Mouse (Mus musculus): ENCODE data around the gene Cd177. TPM values are rescaled to one million over a fixed set of nuclear protein-coding genes. Genes with fewer than 3 reads are reported as not detected.
"Not testable (repeated sequence)": the region's sequence is repeated elsewhere in the genome, so short reads cannot be mapped to it uniquely, and the experiment has no call there.

The Cd177 gene
- polyA plus RNA-seq, 1 experiment, result 3.3 TPM

GRCm38 (mm10) chr7:24750695-24751094 lies 9.4 kb downstream of the Cd177 start:
- H3K36me3 ChIP-seq (ENCODE audit: control insufficient read depth, insufficient read depth, low read length), result no peaks in the 10 kb centered on the region
- no peaks in the 10 kb centered on the region for H3K27me3 ChIP-seq (ENCODE audit: control insufficient read depth, insufficient read depth, low read length)
- no peak for TF ChIP-seq CTCF (IDR thresholded peaks at IDR 0.05; ENCODE audit: extremely low read depth, insufficient read length, insufficient replicate concordance, low read depth, low read length)
- TF ChIP-seq POLR2A (IDR thresholded peaks at IDR 0.05; ENCODE audit: low read depth, low read length), result no peak
- no peak overlapping the region for H3K27ac ChIP-seq (ENCODE audit: insufficient read depth, low read depth, low read length)
- WGBS, result 19% methylated on average over 4 of the region's 4 CpGs
- H3K4me1 ChIP-seq (ENCODE audit: control insufficient read depth, insufficient read depth, insufficient read length, low read length), result peaks cover 13% of the 10 kb centered on the region
- H3K4me3 ChIP-seq (ENCODE audit: low read depth, low read length), result no peak overlapping the region

GRCm38 (mm10) chr7:24735970-24736670 lies 24.0 kb downstream of the Cd177 start:
- TF ChIP-seq CTCF (IDR thresholded peaks at IDR 0.05; ENCODE audit: extremely low read depth, insufficient read length, insufficient replicate concordance, low read depth, low read length), result no peak
- no peak for TF ChIP-seq POLR2A (IDR thresholded peaks at IDR 0.05; ENCODE audit: low read depth, low read length)
- Histone ChIP-seq H3K27ac (ENCODE audit: insufficient read depth, low read depth, low read length) (no peak overlapping the region), H3K36me3 (ENCODE audit: control insufficient read depth, insufficient read depth, low read length) (no peaks in the 10 kb centered on the region), H3K4me3 (ENCODE audit: low read depth, low read length) (no peak overlapping the region), H3K27me3 (ENCODE audit: control insufficient read depth, insufficient read depth, low read length) (no peaks in the 10 kb centered on the region), H3K4me1 (ENCODE audit: control insufficient read depth, insufficient read depth, insufficient read length, low read length) (peaks cover 3% of the 10 kb centered on the region)
- WGBS, result 18% methylated on average over 16 of the region's 17 CpGs

- H3K36me3 ChIP-seq (ENCODE audit: control insufficient read depth, insufficient read depth, low read length); H3K4me1 ChIP-seq (ENCODE audit: control insufficient read depth, insufficient read depth, insufficient read length, low read length); H3K27me3 ChIP-seq (ENCODE audit: control insufficient read depth, insufficient read depth, low read length); H3K4me3 ChIP-seq (ENCODE audit: low read depth, low read length); H3K27ac ChIP-seq (ENCODE audit: insufficient read depth, low read depth, low read length): not testable (repeated sequence)
- WGBS, result 87% methylated on average over 11 of the region's 11 CpGs
Observed at GRCm38 (mm10) chr7:24726808-24727207, 33.3 kb downstream of the Cd177 start, which contains the start of gene Gm4763. Gene Gm4763 (minus strand): TSS chr7:24726908.

GRCm38 (mm10) chr7:24715039-24715438 lies 45.1 kb downstream of the Cd177 start:
- Histone ChIP-seq H3K4me3 (ENCODE audit: low read depth, low read length) (no peak overlapping the region), H3K27ac (ENCODE audit: insufficient read depth, low read depth, low read length) (no peak overlapping the region), H3K4me1 (ENCODE audit: control insufficient read depth, insufficient read depth, insufficient read length, low read length) (no peaks in the 10 kb centered on the region), H3K36me3 (ENCODE audit: control insufficient read depth, insufficient read depth, low read length) (no peaks in the 10 kb centered on the region), H3K27me3 (ENCODE audit: control insufficient read depth, insufficient read depth, low read length) (no peaks in the 10 kb centered on the region)
- no peak for TF ChIP-seq CTCF (IDR thresholded peaks at IDR 0.05; ENCODE audit: extremely low read depth, insufficient read length, insufficient replicate concordance, low read depth, low read length)
- no peak for TF ChIP-seq POLR2A (IDR thresholded peaks at IDR 0.05; ENCODE audit: low read depth, low read length)
- WGBS, result 58% methylated on average over 6 of the region's 6 CpGs

GRCm38 (mm10) chr7:24708832-24709292 lies 51.2 kb downstream of the Cd177 start, which contains the start of gene BC049730:
Gene BC049730 (plus strand): TSS chr7:24709242.
- Histone ChIP-seq H3K4me1 (ENCODE audit: control insufficient read depth, insufficient read depth, insufficient read length, low read length) (no peaks in the 10 kb centered on the region), H3K27me3 (ENCODE audit: control insufficient read depth, insufficient read depth, low read length) (no peaks in the 10 kb centered on the region), H3K27ac (ENCODE audit: insufficient read depth, low read depth, low read length) (no peak within 1 kb of the TSS), H3K4me3 (ENCODE audit: low read depth, low read length) (no peak within 1 kb of the TSS), H3K36me3 (ENCODE audit: control insufficient read depth, insufficient read depth, low read length) (no peaks in the 10 kb centered on the region)
- WGBS, result 87% methylated on average over 14 of the region's 14 CpGs
- TF ChIP-seq CTCF (IDR thresholded peaks at IDR 0.05; ENCODE audit: extremely low read depth, insufficient read length, insufficient replicate concordance, low read depth, low read length) (no peak), POLR2A (IDR thresholded peaks at IDR 0.05; ENCODE audit: low read depth, low read length) (no peak)

- not testable (repeated sequence) for H3K36me3 ChIP-seq (ENCODE audit: control insufficient read depth, insufficient read depth, low read length); H3K27ac ChIP-seq (ENCODE audit: insufficient read depth, low read depth, low read length); H3K27me3 ChIP-seq (ENCODE audit: control insufficient read depth, insufficient read depth, low read length); H3K4me3 ChIP-seq (ENCODE audit: low read depth, low read length); H3K4me1 ChIP-seq (ENCODE audit: control insufficient read depth, insufficient read depth, insufficient read length, low read length)
- 70% methylated on average over 9 of the region's 9 CpGs for WGBS
Observed at GRCm38 (mm10) chr7:24702841-24703240, 57.3 kb downstream of the Cd177 start.

GRCm38 (mm10) chr7:24697891-24698290 lies 62.2 kb downstream of the Cd177 start:
- 91% methylated on average over 4 of the region's 4 CpGs for WGBS
- not testable (repeated sequence) for H3K4me1 ChIP-seq (ENCODE audit: control insufficient read depth, insufficient read depth, insufficient read length, low read length); H3K4me3 ChIP-seq (ENCODE audit: low read depth, low read length); H3K36me3 ChIP-seq (ENCODE audit: control insufficient read depth, insufficient read depth, low read length); H3K27ac ChIP-seq (ENCODE audit: insufficient read depth, low read depth, low read length); H3K27me3 ChIP-seq (ENCODE audit: control insufficient read depth, insufficient read depth, low read length)

Other genes starting within 250 kb of the Cd177 start
- gene AC161166.1, start 247.9 kb downstream of the Cd177 start, polyA plus RNA-seq (2012; rRNA removed), result not detected in 2 replicates
- 8.5 and 12.3 TPM in 2 replicates for gene Irgq, start 229.6 kb downstream of the Cd177 start, polyA plus RNA-seq (2012; rRNA removed)
- 0.13 TPM in 1 of 2 replicates, not detected in the other for gene Pinlyp, start 214.2 kb downstream of the Cd177 start, polyA plus RNA-seq (2012; rRNA removed)
- 12.3 and 24.7 TPM in 2 replicates for gene Xrcc1, start 214.0 kb downstream of the Cd177 start, polyA plus RNA-seq (2012; rRNA removed)
- gene Ethe1, start 172.8 kb downstream of the Cd177 start, polyA plus RNA-seq (2012; rRNA removed), result 44.2 and 47.3 TPM in 2 replicates
- gene Zfp575, start 172.7 kb downstream of the Cd177 start, polyA plus RNA-seq (2012; rRNA removed), result 0.62 and 0.79 TPM in 2 replicates
- 2.3 and 7.5 TPM in 2 replicates for gene Phldb3, start 149.5 kb downstream of the Cd177 start, polyA plus RNA-seq (2012; rRNA removed)
- gene Lypd3, start 123.8 kb downstream of the Cd177 start, polyA plus RNA-seq (2012; rRNA removed), result 0.42 and 0.70 TPM in 2 replicates
- gene Tex101, start 83.6 kb downstream of the Cd177 start, polyA plus RNA-seq (2012; rRNA removed), result not detected in 2 replicates
- gene BC049730, start 51.1 kb downstream of the Cd177 start, polyA plus RNA-seq (2012; rRNA removed), result not detected in 2 replicates
- not detected in 2 replicates for gene Gm4763, start 33.4 kb downstream of the Cd177 start, polyA plus RNA-seq (2012; rRNA removed)
- gene Ceacam10, start 16.9 kb upstream of the Cd177 start, polyA plus RNA-seq (2012; rRNA removed), result 2.5 and 4.2 TPM in 2 replicates
- not detected in 2 replicates for gene Gm9844, start 101.9 kb upstream of the Cd177 start, polyA plus RNA-seq (2012; rRNA removed)
- gene Lypd4, start 109.6 kb upstream of the Cd177 start, polyA plus RNA-seq (2012; rRNA removed), result not detected in 2 replicates
- not detected in 2 replicates for gene Dmrtc2, start 109.7 kb upstream of the Cd177 start, polyA plus RNA-seq (2012; rRNA removed)
- 254 and 421 TPM in 2 replicates for gene Rps19, start 124.1 kb upstream of the Cd177 start, polyA plus RNA-seq (2012; rRNA removed)
- gene Cd79a, start 137.1 kb upstream of the Cd177 start, polyA plus RNA-seq (2012; rRNA removed), result 23.2 and 54.3 TPM in 2 replicates
- 106 and 209 TPM in 2 replicates for gene Arhgef1, start 142.6 kb upstream of the Cd177 start, polyA plus RNA-seq (2012; rRNA removed)
- gene Gm4881, start 184.2 kb upstream of the Cd177 start, polyA plus RNA-seq (2012; rRNA removed), result not detected in 2 replicates
- gene Rabac1, start 212.4 kb upstream of the Cd177 start, polyA plus RNA-seq (2012; rRNA removed), result 262 and 282 TPM in 2 replicates
- gene Atp1a3, start 245.6 kb upstream of the Cd177 start, polyA plus RNA-seq (2012; rRNA removed), result 2.9 and 3.1 TPM in 2 replicates